Mouse (Mus musculus) T-helper 17 cell (primary cell): Measurements from ENCODE around the gene Rapgef1.

Experiments
- in situ Hi-C, 2 experiments: fragments of 300-600 bp; cut with MboI, MseI; formaldehyde crosslinking; loops; 1 replicate in 1 of 2; 2 replicates in 1 of 2; pipeline ENCODE4 v1.15.1; 2025; ENCODE audit warnings: high pct_unique_total_duplicates in 2 of 2

The Rapgef1 gene

DNA sequence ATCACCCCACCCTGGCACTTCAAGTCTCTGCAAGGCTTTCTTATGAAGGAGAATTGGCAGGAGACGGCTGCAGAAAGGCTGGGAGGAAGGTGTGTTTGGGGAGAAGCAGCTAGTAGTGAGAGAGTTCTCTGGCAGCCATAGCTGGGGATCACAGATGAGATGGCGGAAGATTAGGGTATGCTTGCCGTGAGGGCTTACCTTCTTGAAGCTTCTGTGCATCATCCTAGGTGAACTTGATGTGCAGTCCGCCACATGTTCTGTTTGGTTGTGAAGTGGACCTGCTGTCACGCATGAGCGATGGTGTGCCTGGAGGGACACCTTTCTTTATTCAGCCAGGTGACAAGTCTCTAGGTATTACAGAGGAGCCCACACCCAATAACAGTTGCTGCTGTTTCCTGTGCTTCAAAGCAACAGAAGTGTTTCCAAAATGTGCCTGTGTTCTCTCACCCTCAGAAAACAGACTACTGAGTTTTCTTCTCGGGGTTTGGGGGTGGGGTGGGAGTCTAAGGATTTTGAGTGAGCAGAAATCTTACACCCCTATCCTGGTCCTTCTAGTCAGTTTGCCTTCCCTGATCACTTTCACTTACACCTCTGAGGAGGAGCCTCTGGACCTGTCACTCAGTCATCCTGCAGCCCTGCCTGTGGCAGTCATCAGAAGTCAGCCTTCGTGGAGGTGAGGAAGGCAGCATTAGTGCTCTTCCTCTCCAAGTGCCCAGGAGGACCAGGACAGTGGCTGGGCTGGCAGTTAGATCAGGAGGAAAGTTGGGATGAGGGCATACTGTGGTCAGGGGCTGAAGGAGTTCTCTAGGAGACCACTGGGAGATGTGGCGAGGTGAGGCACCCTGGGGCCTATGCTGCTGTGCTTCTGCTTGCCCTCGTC lies 2.8 kb downstream of the Rapgef1 start:
- in situ Hi-C loops = loop anchor here (5.0 to 10.0 kb wide), 3 partner anchors 462 to 1852 kb away; partner anchors contain the start of gene Ass1 (in 1 of the 2)

GRCm38 (mm10) chr2:29623247-29624090 lies 3.9 kb downstream of the Rapgef1 start:
- in situ Hi-C loops = loop anchor here (5.0 to 10.0 kb wide), 3 partner anchors 461 to 1851 kb away; partner anchors contain the start of gene Ass1 (in 1 of the 2)

GRCm38 (mm10) chr2:29624091-29624608 lies 4.6 kb downstream of the Rapgef1 start:
- in situ Hi-C loops = loop anchor here (5.0 to 10.0 kb wide), 3 partner anchors 461 to 1851 kb away; partner anchors contain the start of gene Ass1 (in 1 of the 2)

- in situ Hi-C loops = loop anchor here (5.0 to 25.0 kb wide), 5 partner anchors 43 to 1850 kb away; partner anchors contain the start of gene Ass1 (in 1 of the 2)
Observed at GRCm38 (mm10) chr2:29624739-29625138, 5.2 kb downstream of the Rapgef1 start.

- in situ Hi-C loops = loop anchor here (5.0 to 25.0 kb wide), 4 partner anchors 42 to 1849 kb away; partner anchors contain the start of gene Ass1 (in 1 of the 2)
Observed at GRCm38 (mm10) chr2:29625573-29626200, 6.2 kb downstream of the Rapgef1 start.

DNA sequence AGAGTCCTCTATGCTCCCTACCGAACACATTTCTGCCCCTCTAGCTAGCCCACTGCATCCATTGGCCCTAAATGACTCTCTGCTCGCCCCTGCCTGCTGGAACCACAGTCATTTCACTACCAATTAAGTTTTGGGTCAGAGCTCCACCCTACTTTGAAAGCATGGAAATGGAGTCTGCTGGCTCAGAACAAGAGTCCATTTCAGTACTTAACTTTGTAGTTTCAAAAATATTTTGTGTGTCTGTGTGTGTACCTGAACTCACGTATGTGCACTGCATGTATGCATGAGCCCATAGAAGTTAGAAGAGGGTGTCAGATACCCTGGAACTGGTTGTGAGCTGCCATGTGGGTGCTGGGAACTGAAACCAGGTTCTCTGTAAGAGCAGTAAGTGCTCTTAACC lies 7.8 kb downstream of the Rapgef1 start:
- in situ Hi-C loops = loop anchor here (5.0 to 25.0 kb wide), 4 partner anchors 40 to 1847 kb away; partner anchors contain the start of gene Ass1 (in 1 of the 2)

DNA sequence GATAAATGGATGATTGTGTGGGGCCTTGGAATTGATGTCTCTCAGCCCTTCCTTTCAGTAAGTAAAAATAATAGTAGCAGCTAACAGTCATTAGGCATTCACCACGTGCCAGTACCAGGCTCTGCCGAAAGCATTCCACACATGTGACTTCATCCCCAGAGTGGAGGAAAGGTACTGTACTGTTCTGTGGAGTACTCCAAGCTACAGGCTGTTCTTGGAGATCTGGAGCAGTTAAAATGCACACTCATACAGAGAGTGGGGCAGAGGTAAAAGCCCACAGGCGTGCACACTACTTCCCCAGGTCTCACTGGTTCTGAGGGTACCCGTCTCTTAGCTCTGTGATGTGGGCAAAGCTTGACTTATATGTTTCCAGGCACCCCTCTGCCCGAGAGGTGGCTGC lies 8.7 kb downstream of the Rapgef1 start:
- in situ Hi-C loops = loop anchor here (5.0 to 25.0 kb wide), 4 partner anchors 39 to 1847 kb away; partner anchors contain the start of gene Ass1 (in 1 of the 2)

DNA sequence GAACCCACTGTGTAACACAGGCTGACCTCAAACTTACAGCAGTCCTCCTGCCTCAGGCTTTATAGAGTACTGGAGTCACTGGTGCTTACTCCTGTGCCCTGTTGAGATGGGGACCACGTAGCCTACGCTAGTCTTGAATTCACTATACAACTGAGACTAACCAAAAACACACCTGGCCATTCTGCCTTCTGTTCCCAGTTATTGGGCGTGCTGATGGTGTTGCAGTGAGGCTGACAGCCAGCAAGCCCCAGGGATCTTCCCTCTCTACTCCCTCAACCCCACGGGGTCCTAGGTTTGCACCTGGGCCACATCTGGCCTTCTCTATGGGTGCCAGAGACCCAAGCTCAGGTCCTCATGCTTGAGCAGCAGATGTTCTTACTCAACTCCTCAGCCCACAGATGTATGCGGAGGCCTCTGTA lies 9.3 kb downstream of the Rapgef1 start:
- in situ Hi-C loops = loop anchor here (5.0 to 25.0 kb wide), 4 partner anchors 39 to 1846 kb away; partner anchors contain the start of gene Ass1 (in 1 of the 2)

GRCm38 (mm10) chr2:29629311-29629710 lies 9.8 kb downstream of the Rapgef1 start:
- in situ Hi-C loops = loop anchor here (5.0 to 25.0 kb wide), 4 partner anchors 38 to 1845 kb away; partner anchors contain the start of gene Ass1 (in 1 of the 2)

GRCm38 (mm10) chr2:29630141-29630771 lies 10.7 kb downstream of the Rapgef1 start:
- in situ Hi-C loops = loop anchor here in 1 of 2 experiments (25.0 kb wide), 1 partner anchor 1082 kb away; no protein-coding TSS in a partner anchor

- in situ Hi-C loops = loop anchor here in 1 of 2 experiments (25.0 kb wide), 1 partner anchor 1081 kb away; no protein-coding TSS in a partner anchor
Observed at GRCm38 (mm10) chr2:29631020-29631419, 11.5 kb downstream of the Rapgef1 start.

- in situ Hi-C loops = loop anchor here in 1 of 2 experiments (25.0 kb wide), 1 partner anchor 1081 kb away; no protein-coding TSS in a partner anchor
Observed at GRCm38 (mm10) chr2:29631564-29632167, 12.1 kb downstream of the Rapgef1 start.

DNA sequence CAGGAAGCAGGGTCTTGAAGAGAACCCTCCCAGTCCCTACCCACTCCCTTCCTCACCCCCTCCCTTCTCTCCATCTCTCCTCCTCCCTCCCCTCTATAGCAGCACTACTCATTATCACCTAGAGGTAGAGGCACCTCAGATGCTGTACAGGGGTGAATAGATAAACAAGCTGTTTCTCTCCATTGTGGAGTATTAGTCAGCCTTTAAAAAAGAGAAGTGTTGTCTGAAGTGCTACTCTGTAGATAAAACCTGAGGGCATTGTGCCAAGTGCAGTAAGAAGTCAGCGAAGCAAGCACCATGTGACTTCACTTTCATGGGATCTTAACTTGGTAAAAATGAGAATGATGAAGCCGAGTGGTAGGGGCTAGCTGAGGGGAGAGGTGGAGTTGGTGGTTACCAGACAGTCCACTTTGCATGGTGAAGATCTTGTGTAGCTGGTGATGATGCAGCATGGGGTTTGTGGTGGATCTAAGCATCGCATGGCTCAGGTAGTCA lies 12.7 kb downstream of the Rapgef1 start:
- in situ Hi-C loops = loop anchor here in 1 of 2 experiments (25.0 kb wide), 1 partner anchor 1080 kb away; no protein-coding TSS in a partner anchor

- in situ Hi-C loops = loop anchor here in 1 of 2 experiments (25.0 kb wide), 1 partner anchor 1079 kb away; no protein-coding TSS in a partner anchor
Observed at GRCm38 (mm10) chr2:29633101-29633554, 13.6 kb downstream of the Rapgef1 start.

GRCm38 (mm10) chr2:29633782-29634181 lies 14.3 kb downstream of the Rapgef1 start:
- in situ Hi-C loops = loop anchor here in 1 of 2 experiments (25.0 kb wide), 1 partner anchor 1079 kb away; no protein-coding TSS in a partner anchor

GRCm38 (mm10) chr2:29634541-29634940 lies 15.0 kb downstream of the Rapgef1 start:
- in situ Hi-C loops = loop anchor here in 1 of 2 experiments (25.0 kb wide), 1 partner anchor 1078 kb away; no protein-coding TSS in a partner anchor

GRCm38 (mm10) chr2:29635966-29636507 lies 16.5 kb downstream of the Rapgef1 start:
- in situ Hi-C loops = loop anchor here in 1 of 2 experiments (25.0 kb wide), 1 partner anchor 1076 kb away; no protein-coding TSS in a partner anchor

DNA sequence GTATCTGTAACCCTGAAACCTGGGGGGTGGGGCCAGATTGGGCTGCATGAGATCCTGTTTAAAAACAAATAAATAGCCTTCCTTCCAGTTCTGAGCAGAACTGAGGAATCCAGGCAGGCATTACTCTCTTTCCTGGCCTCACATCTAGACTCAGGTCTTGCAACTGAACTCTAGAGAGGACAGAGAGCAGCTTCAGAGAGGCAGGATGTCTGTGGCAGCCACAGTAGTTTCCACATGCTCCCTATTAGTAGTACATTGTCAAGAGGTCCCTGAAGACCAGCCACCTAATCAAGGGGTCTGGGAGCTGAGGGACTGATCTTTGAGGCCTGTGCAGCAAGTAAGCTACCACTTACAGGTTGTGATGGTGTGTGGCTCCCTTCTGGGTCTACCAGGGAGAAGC lies 18.0 kb downstream of the Rapgef1 start:
- in situ Hi-C loops = loop anchor here in 1 of 2 experiments (25.0 kb wide), 1 partner anchor 1075 kb away; no protein-coding TSS in a partner anchor
